Mouse (Mus musculus) gastrocnemius, postnatal 36 days (tissue): Measurements from ENCODE around the gene Nppc. TPM values are rescaled to one million over a fixed set of nuclear protein-coding genes. Genes with fewer than 3 reads are reported as not detected.
A peak's percentile ranks its signal among the peaks of the same experiment; 100 is the strongest.

Experiments
- DNase-seq, 2 experiments: peaks; one replicate each; pipeline ENCODE4 v3.0.0; 2022
- intact Hi-C: fragments of 180-260 bp; cut with DNase I; formaldehyde crosslinking; loops from one replicate; pipeline ENCODE4 v1.15.1; 2025
- long read RNA-seq, 2 experiments: library from polyadenylated mRNA; stranded (forward); transcript quantifications; one replicate each; pipeline ENCODE4 v2.0.0; 2021
- total RNA-seq, 2 experiments: library from RNA; stranded (reverse); gene quantifications; 2 replicates each; pipeline ENCODE4 v1.2.3; 2021

Gene Nppc
- total RNA-seq, result 1 to 10 TPM in 1 of 2 experiments, under 1 TPM in 1; 0.32 to 1.4 TPM
- long read RNA-seq, experiment 1, partial matches to known transcripts, result 0 of 3 reads
- long read RNA-seq, experiment 1, other reads (novel, unspliced or antisense), result 1 of 3 reads
- long read RNA-seq, experiment 2, partial matches to known transcripts, result 0 of 3 reads
- long read RNA-seq, experiment 2, other reads (novel, unspliced or antisense), result 0 of 3 reads

DNA sequence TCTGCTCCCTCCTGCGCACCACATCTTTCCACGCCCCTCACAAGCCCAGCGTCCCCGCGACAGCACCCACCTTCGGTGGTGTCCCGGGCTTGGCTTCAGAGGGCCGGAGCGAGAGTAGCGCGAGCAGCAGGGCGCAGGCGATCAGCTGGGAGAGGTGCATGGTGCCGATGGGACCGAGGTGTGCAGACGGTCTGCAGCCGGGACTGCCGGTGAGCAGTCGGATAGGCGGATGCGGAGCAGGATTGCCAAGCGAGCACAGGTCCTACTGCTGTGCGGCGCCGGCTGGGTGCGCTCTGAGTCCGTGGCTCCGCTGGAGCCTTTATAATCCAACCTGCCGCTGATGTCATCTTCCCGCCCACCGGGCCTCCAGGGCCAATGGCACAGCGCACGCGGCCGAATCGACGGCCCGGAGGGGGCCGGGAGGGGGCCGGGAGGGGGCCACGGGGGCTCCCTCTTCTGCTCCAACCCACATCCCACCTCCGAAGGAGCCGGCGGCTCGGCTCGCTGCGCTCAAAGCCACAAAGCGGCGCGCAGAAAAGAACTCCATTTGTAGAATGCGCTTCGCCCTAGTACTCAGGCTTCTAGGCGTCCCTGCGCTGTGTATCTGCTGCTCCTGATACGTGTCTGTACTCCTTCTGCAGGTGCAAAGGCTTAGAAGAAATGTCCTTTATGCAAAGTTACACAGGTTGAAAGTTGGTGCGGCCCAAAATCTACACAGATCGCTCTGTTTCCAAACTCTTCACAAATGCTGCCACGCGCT is at the start of gene Nppc:
TSS of gene Nppc (minus strand) at position 293 of the 760 bp plus-strand sequence.
- intact Hi-C loops, result loop anchor here (1.0 to 5.0 kb wide), 2 partner anchors 297 to 371 kb away; no protein-coding TSS in a partner anchor
- DNase-seq, result peak; percentile 47 to 56

DNA sequence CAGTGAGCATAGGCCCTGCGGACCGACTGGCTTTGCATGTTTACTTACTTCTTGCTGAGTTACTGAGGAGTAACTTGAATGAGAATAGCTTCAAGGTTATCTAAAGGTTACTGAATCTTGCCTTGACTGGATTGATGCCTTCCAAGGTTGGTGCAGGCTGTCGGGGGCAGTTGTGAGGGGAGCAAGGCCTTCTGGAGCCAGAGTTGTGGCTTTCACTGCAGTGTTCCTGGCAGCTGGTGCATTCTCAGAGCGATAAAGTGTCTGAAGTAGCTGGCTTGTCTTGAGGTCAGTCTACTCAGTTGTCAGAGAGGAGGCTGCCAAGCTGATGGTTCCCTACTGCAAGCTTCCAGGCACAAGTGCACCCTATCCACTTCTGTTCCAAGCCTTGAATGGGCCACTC is 49.0 kb upstream of the Nppc start:
- intact Hi-C loops, result no loop called here
- peak in 1 of 2 experiments; percentile 4 for DNase-seq

DNA sequence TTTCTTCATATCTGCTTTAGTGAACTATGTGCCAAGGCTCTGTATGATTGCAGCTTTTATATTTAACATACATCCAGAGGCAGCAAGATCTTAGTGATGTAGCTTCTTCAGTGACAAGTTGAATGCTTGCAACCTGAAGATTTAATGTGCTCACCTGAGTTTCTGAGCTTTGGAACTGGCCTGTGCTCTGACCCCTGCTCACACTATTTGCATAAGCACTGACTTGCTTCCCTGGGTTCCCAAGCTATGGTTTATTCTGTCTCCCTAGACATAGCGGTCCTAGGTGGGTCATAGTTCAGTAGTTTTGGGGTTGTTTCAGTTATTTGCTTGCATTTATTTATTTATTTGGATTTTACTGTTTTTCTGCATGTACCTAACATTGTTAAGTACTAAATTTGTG is 47.8 kb upstream of the Nppc start:
- DNase-seq, result no peak
- intact Hi-C loops, result no loop called here

DNA sequence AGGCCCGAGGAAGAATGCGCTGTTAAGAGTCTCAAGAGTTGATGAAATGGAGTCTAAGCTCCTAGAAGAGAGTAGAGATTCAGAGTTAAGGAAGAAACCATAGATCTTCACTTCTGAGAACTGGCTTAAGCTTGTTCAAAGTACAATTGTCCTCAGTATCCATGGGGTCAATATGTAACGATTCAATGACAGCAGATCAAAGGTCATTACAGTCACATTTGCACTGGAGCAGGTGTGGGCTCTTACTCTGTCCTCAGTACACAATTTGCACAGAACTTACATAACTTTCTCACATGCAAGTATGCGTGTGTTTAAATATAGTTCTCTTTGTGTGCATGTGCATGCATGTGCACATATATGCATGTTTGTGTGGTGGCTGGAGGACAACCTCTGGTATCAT is 42.7 kb upstream of the Nppc start:
- intact Hi-C loops, result no loop called here
- DNase-seq, result no peak

DNA sequence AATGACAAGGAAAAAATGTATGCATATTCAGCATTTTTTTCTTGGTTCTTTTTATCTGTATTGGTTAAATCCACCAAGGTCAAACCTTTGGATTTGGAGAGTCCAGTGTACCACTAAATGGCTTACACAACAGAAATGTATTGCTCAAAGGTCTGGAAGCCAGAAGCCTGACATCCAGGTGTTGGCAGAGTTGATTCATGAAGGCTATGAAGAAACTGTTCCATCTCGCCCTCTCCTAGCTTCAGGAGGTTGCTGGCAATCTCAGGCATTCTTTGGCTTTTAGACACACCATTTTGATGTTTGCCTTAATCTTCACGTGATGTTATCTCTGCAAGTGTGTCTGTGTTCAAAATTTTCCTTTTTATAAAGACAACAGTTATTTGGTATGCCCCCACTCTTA is 41.7 kb upstream of the Nppc start:
- intact Hi-C loops, result no loop called here
- no peak for DNase-seq

DNA sequence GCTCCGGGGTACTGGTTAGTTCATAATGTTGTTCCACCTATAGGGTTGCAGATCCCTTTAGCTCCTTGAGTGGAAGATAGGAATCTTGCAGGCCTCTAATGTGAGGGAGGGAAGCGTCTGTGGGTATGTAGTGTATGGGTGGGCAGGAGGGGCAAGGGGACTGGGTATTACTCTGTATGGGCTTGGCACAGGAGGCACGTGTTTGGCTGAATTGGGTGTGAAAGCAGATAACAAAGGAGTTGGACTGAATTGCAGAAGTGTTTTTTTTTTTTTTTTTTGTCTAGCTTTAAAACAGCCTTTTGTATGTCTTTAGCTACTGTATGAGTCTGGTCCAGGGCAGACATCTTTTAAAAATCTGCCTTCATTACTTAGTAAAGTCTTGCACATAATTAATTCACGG is 39.2 kb upstream of the Nppc start:
- no peak for DNase-seq
- intact Hi-C loops, result no loop called here

DNA sequence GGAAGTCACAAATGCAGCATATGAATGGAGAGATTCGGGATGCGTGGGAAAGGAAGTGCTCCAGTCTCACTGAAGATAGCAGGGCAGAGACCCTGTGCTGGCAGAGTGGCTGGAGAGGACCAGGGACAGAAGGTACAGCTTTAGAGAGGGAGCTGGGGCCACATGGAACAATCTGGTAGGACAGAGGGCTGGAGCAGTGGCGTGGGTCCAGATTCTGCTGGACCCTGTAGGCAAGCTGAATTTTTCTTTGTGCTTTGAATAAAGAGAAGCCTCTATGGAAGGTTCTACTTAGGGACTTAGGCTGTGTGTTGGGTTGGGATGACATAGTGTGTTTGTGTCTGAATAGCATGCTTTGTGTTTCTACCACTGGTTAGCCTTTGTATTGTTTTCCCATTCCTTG is 35.1 kb upstream of the Nppc start:
- DNase-seq, result no peak
- intact Hi-C loops, result no loop called here

DNA sequence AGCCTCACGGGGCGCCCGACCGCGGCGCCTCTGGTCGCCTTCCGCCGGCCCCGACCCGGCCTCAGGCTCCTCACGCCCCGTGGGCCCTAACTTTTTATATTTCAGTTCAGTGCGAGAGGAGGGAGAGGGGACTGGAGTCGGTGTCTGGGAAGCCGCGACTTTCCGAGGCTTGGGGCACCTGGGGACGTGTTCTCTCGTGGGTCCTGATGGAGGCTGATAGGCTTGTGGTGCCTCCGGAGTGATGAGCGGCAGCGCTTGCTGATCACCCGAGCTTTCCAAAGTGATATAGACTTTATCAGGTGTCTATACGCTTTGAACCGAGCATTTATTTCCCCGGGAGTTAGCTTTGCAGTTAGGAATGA is 33.6 kb upstream of the Nppc start:
- intact Hi-C loops, result no loop called here
- DNase-seq, result no peak

DNA sequence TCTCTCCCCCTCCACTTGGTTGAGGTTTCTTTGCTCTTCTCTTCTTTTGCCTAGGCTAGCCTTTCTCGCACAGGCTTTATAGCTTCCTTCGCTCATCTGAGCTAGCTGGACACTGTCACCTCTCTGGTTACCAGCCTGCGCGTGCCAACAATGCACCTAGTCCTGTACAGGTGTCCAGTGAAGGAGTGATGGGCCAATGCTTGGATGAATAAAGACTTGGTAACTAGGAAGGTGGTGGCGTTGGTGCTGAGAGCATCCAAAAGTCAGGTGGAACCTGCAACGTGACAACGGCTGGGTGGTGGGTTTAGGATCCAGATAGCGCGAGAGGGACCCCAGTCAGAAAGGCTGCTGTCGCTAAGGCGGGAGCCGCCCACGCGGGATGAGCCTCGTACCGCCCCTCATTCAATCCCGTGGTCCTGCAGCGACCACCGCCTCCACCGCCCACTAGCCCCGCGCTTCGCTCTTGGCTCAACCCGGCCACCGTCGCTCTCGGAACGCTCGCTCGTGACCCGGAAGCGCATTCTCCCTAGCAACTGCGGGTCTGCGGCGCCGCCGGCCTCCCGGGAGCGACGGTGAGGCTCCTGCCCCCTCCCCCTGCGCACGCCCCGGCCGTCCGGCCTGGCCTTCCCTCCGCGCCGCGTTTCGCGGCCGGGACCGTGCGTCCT is 33.1 kb upstream of the Nppc start, which contains the start of gene Dis3l2:
TSS of gene Dis3l2 (plus strand) at position 509 of the 665 bp plus-strand sequence.
- DNase-seq, result peak; percentile 77 to 79
- intact Hi-C loops, result no loop called here

DNA sequence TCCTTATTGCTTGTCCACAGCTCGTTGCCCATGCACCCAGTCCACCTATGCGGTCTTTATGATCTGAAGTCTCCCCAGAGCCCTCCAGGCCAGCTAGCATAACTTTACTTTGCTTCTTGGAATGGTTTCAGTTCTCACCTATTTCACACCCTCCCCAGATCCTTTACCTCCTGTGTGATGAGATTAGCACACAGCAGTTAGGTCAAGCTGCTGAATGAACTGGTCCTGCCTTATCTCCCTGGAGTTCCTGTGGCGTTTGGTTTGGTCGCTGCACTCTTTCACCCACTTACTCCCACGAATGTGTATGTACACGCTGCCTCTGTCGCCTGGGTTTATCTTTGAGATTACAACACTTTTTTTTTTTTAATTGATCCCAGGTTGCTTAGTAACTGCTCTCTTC is 30.0 kb upstream of the Nppc start:
- no peak for DNase-seq
- intact Hi-C loops, result no loop called here

DNA sequence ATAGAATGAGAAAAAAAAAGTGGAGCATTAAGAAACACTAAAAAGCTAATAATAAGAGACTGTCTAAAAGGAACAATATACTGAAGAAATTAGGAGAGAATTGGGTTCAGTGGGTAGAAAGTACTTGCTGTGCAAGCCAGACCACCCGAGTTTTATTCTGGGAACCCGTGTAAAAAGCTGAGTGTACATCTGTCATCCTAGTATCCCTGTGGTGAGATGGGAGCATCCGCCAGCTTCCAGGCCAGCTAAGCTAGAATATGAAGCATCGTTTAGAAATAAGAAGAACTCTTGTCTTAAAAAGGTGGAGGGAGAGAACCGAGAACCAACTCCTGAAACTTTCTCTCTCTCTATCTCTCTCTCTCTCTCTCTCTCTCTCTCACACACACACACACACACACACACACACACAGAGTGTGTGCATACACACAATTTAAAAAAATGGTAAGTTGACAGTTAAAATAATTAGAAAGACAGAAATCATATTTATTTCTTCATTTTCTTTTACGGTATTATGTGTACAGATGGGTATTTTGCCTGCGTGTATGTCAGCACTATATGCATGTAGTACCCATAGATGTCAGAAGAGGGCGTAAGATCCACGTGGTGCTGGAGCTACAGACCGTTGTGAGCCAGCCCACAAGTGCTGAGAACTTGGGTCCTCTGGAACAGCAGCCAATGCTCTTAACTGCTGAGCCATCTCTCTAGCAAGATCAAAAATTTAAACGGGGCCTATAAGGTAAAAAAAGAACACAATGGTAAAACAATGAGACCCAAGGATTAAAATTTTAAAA is 29.2 kb upstream of the Nppc start:
- DNase-seq, result no peak
- intact Hi-C loops, result no loop called here

DNA sequence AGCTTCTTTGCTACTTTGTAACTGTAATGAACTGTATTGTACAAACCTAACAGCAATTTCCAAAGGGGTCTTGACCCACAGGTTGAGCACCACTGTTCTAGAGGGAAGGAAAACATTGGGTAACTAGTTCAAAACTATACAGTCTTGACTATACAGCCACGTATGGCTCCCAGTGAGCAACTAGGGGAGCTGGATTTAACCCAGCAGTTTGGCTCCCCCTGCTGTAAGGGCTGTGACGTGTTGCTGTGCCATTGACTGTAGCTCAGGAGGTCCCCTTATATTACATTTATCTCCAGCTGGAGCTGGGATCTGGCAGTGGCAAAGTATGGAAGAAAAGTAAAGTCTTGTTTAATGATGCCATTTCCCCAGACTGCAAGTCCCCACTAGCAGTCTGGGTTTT is 28.4 kb upstream of the Nppc start:
- intact Hi-C loops, result no loop called here
- DNase-seq, result no peak

DNA sequence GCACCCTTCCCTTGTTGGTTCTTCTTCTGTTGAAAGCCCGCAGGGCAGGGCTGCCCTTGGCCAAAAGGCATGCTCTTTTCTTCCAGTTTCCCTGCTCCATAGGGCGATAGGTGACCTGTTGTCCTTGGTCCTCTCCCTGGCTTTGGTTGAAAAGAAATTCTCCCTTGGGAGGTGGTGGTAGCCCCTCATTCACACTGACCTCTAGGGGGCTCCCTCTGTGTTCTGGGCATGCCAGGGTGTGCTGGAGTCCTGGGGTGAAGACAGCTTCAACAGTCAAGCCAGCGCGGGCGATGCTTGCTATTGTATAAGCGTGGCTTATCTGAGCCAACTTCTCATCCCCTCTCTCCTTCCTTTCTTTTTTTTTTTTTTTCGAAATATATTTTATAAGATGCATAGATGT is 26.6 kb upstream of the Nppc start:
- no peak for DNase-seq
- intact Hi-C loops, result no loop called here

DNA sequence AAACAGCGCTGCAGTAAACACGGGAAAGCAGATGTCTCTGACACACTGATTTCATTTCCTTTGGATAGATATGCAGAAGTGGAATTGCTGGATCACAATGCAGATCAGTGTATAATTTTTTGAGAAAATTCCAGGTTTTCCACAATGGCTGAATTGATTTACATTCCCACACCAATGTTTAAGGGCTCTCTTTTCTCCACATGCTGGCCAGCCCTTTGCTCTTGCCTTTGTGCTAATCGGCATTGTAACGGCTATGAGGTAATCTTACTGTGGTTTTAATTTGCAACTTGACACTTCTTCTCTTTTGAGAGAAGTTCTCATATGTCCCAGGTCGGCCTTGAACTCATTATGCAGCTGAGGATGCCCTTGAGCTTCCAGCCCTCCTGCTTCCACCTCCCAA is 20.7 kb upstream of the Nppc start:
- intact Hi-C loops, result no loop called here
- DNase-seq, result no peak

DNA sequence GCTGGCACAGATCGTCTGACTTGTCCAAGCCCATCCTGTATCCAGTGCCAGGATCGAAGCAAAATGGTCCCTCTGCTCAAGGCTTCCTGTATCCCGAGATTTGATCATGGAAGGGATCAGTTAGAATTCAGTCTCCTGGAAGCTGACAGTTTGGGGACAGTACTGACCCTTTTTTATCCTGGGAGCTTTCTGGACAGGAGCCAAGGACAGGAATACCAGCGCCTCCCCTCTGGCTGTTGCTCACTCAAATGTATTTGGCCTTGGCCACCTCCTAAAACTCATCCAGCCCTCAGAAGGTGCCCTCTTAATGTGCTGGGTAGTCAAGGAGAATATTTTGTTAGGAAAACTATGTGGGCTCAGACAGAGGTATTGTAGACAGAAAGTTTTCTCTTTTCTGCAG is 16.9 kb upstream of the Nppc start:
- intact Hi-C loops, result no loop called here
- no peak for DNase-seq

DNA sequence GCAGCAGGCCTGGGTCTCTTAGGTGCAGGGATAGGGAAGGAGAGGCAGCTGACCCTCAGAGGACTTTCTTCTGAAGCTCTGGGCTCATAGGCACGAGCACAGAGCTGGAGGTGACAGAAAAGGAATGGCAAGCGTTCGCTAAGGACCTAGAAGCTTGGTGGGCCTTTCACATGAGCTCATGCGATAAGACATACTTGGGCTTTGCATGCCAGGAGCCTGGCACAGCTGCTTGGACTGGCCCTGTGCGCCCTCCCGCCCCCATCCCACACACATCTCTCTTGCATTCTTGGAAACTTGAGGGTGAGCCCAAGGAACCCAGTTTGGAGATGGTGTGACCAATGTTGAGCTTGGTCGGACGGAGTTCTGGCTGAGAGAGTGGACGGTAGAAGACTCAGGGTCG is 8.3 kb upstream of the Nppc start:
- intact Hi-C loops, result loop anchor here (5.0 kb wide), 1 partner anchor 184 kb away; no protein-coding TSS in a partner anchor
- DNase-seq, result no peak

DNA sequence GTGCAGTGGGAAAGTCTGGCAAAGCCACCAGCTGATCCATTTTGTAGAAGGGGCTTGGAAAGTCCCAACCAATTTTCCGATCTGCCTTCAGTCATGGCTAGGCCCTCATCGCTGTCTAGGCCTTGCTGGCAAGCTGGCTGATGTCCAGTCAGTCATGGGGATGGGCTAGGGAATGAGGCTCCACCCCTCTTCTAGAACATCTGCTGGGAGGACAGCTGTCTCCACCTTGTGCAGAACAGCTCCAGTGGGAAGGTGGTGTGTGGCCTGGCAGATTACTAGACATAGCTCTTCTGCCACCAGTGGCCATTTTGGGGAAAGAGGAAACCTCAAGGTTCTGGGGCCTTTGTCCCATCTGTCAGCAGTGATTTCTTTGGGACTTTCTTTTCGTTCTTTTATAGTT is 7.3 kb upstream of the Nppc start:
- intact Hi-C loops, result loop anchor here (5.0 kb wide), 1 partner anchor 185 kb away; no protein-coding TSS in a partner anchor
- no peak for DNase-seq

DNA sequence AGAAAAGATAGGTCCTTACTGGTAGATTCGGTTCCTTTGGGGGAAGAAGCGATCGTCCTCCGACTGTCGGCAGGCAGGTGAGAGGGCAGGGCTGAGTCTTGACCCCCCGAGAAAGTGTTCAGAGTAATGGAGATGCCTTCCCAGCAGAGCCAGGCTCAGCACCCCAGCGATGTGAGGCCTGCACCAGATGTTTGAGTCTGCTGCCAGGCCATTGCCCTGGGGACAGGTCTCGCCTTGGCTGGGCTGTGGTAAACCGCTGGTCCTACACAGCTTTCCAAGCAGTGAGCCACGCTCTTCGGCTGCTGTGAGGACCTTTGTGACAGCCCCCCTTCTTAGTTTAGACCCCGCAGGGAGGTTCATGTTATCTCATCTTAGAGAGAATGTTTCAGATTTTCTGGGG is 4.8 kb upstream of the Nppc start:
- intact Hi-C loops, result loop anchor here (5.0 kb wide), 1 partner anchor 187 kb away; no protein-coding TSS in a partner anchor
- peak; percentile 58 to 72 for DNase-seq

DNA sequence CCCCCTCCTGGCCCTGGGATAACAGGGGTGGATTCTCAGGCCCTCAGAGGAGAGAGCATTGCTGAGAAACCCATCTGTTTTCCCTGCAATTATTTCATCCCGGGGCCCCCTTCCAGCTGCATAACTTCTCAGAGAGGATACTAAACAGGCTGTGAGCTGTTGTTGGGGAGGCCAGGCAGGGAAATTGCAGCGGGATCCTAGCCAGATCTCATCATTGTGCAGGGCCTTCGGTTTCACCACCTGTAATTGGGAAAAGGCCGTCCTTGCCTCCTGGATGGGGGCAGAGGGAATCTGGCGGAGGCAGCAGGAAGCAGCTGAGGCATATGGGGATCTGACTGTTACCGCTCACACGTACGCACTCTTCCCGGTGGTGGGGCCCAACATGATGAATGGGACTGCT is 4.0 kb upstream of the Nppc start:
- intact Hi-C loops, result loop anchor here (5.0 kb wide), 1 partner anchor 293 kb away; no protein-coding TSS in a partner anchor
- peak in 1 of 2 experiments; percentile 30 for DNase-seq

DNA sequence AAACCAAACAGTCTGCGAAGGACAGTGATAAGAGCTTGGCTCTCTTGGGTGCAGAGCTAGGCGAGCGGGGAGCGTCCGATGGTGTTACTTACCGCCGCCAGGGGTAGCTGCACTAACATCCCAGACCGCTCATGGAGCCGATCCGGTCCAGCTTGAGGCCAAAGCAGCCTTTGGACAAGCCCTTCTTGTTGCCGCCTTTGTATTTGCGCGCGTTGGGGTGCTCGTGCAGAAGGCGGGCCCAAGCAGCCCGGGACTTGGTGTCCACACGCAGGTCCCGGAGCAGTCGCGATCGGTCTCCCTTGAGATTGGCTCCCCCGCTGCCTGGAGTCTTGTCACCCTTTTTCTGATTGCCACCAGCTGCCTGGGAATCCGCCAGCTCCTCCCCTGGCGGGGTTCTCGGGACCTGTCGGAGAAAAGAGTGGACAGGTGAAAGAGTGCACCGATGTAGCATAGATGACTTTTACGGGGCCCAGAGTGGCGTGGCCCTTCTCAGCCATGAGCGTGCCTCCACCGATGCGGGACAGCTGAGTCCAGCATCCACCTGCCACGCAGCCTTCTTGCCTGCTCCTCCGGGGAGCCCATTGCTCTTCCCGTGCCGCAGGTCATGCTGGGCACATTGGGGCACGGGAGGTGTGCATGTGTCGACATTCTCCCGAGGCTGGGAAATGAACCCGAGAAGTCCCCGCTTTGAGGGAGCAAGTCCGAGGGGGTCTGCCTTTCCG is 658 bp downstream of the Nppc start:
- peak; percentile 56 to 68 for DNase-seq
- intact Hi-C loops, result loop anchor here (1.0 to 5.0 kb wide), 2 partner anchors 298 to 372 kb away; no protein-coding TSS in a partner anchor
